Mouse (Mus musculus) bone marrow, adult 2 months (tissue): ENCODE results near the gene Calhm6.

Source experiments
- CTCF ChIP-seq: fragments of 200-500 bp; IDR thresholded peaks from 2 replicates; pipeline ENCODE4 v1.5.1; 2011; ENCODE audit warnings: low read length, control low read depth; ENCODE audit not compliant: control insufficient read depth, insufficient read depth
- POLR2A ChIP-seq: fragments of 200-500 bp; IDR thresholded peaks from 2 replicates; pipeline ENCODE4 v1.6.1; 2011; ENCODE audit warnings: low read depth, mild to moderate bottlenecking, control low read depth, low read length, borderline replicate concordance; ENCODE audit not compliant: control insufficient read depth

- TF ChIP-seq POLR2A (no peak), CTCF (no peak)
Observed at GRCm38 (mm10) chr10:34111964-34112738, 15.6 kb downstream of the Calhm6 start.
